Mouse (Mus musculus): ENCODE measurements at regions not wholly inside any gene's neighbourhood (a gene's known extent, or its start where the extent isn't known, plus 50 kb on each side); places are given as distances from the start of the nearest gene placed in this dataset.

DNA sequence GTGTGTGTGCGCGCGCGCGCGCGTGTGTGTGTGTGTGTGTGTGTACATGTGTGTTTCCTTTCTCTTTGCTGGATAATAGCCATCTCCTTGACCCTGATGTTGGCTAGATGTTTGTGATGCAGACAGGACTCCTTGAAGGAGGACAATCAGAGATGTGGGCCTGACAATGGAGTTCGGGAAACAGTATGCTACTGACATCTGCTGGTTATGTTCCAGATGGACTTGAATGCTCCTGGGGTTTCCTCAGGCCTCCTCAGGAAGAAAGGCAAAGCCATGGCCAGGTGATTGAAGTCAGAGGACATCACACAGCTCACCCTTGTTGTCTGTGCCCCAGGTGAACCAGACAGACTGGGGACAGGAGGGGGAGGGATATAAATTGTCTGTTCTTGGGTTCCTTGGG lies 102.2 kb upstream of the Arsj start:
- no peak for TF ChIP-seq POLR2A (IDR thresholded peaks at IDR 0.05; ENCODE audit: borderline replicate concordance, extremely low read depth, insufficient read depth, insufficient read length, poor library complexity, severe bottlenecking)
- TF ChIP-seq CTCF (IDR thresholded peaks at IDR 0.05; ENCODE audit: borderline replicate concordance, extremely low read depth, insufficient read depth, insufficient read length) = peak; percentile 3; the same call in 1 of the 2 replicates

Measured in brain, embryonic 14.5 days (tissue).